Mouse (Mus musculus) brain, embryonic 14.5 days (tissue): ENCODE data around the gene Gm9922. TPM values are rescaled to one million over a fixed set of nuclear protein-coding genes. Genes with fewer than 3 reads are reported as not detected.

ENCODE experiments used
- DNase-seq: peaks from one replicate; pipeline ENCODE4 v3.0.0-alpha.2; 2011; ENCODE audit warnings: low read depth
- CTCF ChIP-seq: fragments of 200-500 bp; IDR thresholded peaks from 2 replicates; pipeline ENCODE4 v1.5.1; 2012; ENCODE audit warnings: inconsistent platforms, mild to moderate bottlenecking, moderate library complexity, borderline replicate concordance; ENCODE audit not compliant: insufficient read depth, insufficient read length; ENCODE audit errors: extremely low read depth
- POLR2A ChIP-seq: fragments of 200-500 bp; IDR thresholded peaks from 2 replicates; pipeline ENCODE4 v1.6.1; 2012; ENCODE audit warnings: mild to moderate bottlenecking, inconsistent platforms, borderline replicate concordance; ENCODE audit not compliant: poor library complexity, insufficient read depth, insufficient read length, severe bottlenecking; ENCODE audit errors: extremely low read depth
- polyA plus RNA-seq: library from polyadenylated mRNA; depleted of rRNA; stranded (reverse); fragments of >200 nt; gene quantifications from 2 replicates; pipeline ENCODE4 v1.2.3, GENCODE M21; 2012; rRNA removed

Gene Gm9922
- polyA plus RNA-seq, result 0.24 and 0.38 TPM in 2 replicates

DNA sequence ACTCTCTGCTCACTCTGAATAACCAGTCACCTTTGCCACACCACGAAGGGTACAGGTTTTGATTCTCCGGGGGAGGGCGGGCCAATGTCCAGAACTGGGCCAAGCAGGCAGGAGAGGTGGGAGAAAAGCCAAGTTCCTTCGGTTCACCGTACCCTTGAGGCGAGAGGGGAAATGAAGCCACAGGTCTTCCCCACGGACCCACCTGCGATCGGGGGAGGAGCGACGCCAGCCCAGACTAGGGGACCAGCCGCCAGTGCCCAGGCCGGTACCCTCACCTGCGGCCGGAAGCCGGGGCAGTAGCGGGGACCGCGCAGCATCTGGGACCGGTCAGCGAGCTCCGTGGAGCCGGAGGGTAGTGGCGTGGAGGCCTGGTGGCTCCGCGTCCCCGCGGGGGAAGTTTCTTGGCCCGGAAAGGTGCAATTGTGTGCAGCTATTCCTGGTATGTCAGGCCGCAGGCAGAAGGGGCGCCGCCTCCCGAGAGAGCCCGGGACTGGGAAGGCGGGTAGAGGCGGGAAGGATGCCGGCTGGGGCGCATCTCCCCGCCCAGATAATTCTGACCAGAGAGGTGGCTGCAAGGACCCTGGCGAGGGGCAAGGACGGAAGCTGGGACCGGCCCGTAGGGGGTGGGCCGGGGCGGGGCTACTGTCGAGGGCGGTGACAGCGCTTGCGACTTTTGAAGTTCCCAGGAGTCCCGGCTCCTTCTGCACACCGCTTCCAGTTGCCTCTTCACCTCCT is at the start of gene Gm9922, which contains the start of gene Lmo7:
TSS of gene Gm9922 (minus strand) at position 578 of the 735 bp plus-strand sequence.
TSS of gene Lmo7 (plus strand) at position 721 of the 735 bp plus-strand sequence.
- TF ChIP-seq CTCF (no peak), POLR2A (no peak)
- DNase-seq, result peak; percentile 61

DNA sequence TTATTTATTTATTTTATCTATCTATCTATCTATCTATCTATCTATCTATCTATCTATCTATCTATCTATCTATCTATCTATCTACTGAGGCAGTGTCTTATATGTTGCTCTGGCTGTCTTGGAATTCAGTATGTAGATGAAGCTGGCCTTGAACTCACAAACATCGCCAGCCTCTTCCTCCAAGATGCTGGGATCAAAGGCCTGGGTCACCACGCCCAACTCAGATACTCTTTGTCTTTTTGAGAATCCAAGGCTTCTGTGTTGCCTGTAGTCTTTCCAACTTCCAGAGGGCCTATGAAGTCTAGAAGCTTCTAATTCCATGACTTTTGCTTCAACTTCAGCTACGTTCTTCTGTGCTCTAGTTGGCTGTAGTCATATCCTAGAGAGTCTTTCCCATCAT is 48.8 kb upstream of the Gm9922 start:
- TF ChIP-seq POLR2A (no peak), CTCF (no peak)
- DNase-seq, result no peak

GRCm38 (mm10) chr14:101777129-101777493 is 47.5 kb upstream of the Gm9922 start:
- TF ChIP-seq POLR2A (no peak), CTCF (no peak)

DNA sequence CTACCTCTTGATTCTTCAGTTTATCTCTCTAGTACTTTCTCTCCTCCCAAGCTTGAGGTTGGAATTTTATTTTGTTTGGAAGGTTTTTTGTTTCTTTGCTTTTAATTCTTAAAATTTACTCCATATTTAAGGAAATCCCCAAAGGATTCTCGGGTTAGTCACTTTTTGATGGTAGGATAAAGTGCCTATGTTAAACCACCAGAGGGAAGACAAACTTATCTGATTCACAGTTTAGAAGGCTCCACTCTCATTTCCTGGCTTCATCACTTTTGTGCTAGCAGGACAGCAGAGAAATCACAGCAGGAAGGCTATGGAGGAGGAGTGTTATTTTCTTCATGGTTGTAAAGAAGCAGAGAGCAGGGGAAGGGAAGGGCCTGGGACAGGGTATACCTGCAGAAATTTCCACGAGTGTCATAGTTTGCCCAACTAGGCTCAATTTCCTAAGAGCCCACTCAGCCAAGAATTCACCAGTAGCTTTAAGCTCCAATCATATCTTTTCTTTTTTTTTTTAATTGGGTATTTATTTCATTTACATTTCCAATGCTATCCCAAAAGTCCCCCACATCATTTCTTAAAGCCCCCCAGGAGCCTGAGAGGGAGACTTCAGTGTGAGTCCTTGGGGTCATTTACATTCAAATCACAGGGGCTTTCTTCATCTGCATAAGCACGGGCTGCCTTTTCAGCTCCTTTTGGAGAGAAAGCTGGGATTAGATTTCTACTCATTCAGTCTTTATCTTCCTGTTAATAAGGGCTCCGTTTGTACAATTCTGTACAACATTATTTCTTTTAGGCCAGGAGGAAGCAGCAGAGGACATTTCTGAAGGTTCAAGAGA is 46.9 kb upstream of the Gm9922 start:
- DNase-seq, result peak; percentile 53
- TF ChIP-seq CTCF (no peak), POLR2A (no peak)

More at GRCm38 (mm10) chr14:101777129-101777493, 47.5 kb upstream of the Gm9922 start:
- no peak for DNase-seq

DNA sequence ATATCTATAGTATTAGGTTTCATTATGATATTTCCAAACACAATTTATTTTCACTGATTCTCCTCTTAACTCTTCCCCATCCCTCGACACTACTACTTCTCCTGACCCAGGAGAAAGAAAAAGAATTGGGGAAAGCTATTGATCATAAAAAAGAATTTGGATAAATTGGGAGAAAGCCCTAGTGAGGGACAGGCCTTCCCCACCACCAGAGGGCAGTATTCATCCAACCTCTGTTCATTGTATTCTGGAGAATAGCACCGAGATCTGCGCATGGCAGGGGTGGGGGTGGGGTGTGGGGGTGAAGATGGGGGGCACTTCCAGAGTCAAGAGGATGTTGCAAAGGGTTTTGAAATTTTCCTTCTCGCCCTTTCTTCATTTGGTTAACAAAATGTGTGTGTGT is 45.0 kb upstream of the Gm9922 start:
- DNase-seq, result no peak
- TF ChIP-seq POLR2A (no peak), CTCF (peak; percentile 47; the same call in 1 of the 2 replicates)

DNA sequence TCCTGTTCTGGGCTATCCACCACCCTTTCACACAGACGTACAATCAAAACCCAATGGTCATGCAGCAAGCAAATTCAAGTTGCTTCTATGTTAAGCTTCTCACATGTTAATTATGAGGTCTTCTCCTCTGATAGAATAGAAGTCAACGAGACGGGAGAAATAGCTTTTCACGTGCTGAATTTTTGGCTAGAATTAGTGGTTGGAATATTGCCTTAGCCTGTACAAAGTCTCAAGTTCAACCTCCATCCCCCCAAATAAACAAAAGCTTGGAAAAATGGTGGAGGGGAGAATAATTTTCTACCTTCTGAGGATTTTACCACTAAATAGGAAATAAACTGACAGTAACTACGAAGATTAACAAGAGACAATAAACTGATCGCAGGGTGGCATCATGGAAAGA is 42.1 kb upstream of the Gm9922 start:
- TF ChIP-seq POLR2A, result no peak
- TF ChIP-seq CTCF, result no peak
- no peak for DNase-seq

- TF ChIP-seq CTCF (no peak), POLR2A (no peak)
- no peak for DNase-seq
These were observed 41.7 kb upstream of the Gm9922 start for GRCm38 (mm10) chr14:101771336-101771735.

GRCm38 (mm10) chr14:101763762-101764295 is 34.2 kb upstream of the Gm9922 start:
- DNase-seq, result no peak
- no peak for TF ChIP-seq CTCF
- TF ChIP-seq POLR2A, result no peak

DNA sequence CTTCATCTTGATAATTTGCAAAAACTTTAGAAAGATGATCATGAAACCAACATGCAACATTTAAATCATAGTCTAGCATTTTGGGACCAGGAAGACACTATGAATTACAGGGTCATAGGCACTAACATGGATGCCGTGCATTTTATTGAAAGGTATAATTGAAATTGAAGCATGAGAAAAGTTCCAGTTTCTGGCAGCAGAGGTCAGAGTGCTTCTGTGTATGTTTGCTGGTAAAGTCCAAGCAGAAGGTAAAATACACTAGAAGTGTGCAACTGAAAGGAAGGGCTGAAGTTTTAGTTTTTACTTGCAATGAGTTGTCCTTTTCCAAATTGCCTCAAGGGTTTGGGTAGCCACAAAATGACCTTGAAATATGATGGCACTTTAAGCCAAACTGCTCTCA is 32.7 kb upstream of the Gm9922 start:
- no peak for TF ChIP-seq POLR2A
- TF ChIP-seq CTCF, result peak; percentile 13; the same call in 1 of the 2 replicates
- peak; percentile 39 for DNase-seq

GRCm38 (mm10) chr14:101755425-101755824 is 25.8 kb upstream of the Gm9922 start:
- peak; percentile 39 for DNase-seq
- TF ChIP-seq CTCF (no peak), POLR2A (no peak)

DNA sequence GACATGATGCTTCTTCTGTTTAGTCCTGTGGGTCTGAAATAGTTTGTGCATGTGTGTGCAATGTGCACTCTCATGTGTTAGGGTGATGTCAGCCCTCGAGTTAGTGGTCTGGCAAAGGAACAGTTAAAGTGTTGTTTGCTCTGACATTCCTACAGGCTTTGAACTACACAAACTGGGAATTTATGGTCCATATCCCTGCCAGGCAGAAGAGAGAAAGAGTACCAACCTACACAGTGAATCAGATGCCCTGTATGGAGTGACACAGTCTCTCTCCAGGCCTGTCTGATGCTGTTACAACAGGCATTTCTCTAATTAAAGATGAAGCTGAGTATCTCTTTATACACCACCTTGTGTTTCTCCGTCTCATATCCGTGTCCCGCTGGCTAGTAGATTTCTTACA is 21.3 kb upstream of the Gm9922 start:
- no peak for TF ChIP-seq POLR2A
- TF ChIP-seq CTCF, result no peak

More for the DNA sequence above, 21.3 kb upstream of the Gm9922 start:
- DNase-seq, result no peak
